Mouse (Mus musculus) gastrocnemius, postnatal 36 days (tissue): Measurements from ENCODE around the gene Stk32c. TPM values are rescaled to one million over a fixed set of nuclear protein-coding genes. Genes with fewer than 3 reads are reported as not detected.

Experiments
- DNase-seq, 2 experiments: peaks; one replicate each; pipeline ENCODE4 v3.0.0; 2022
- intact Hi-C: fragments of 180-260 bp; cut with DNase I; formaldehyde crosslinking; loops from one replicate; pipeline ENCODE4 v1.15.1; 2025
- total RNA-seq, 2 experiments: library from RNA; stranded (reverse); gene quantifications; 2 replicates each; pipeline ENCODE4 v1.2.3; 2021

Stk32c gene
- total RNA-seq, 2 experiments from 2014 or later: 0.10 to 0.38 TPM

- intact Hi-C loops: no loop called here
- DNase-seq: no peak
These were observed 4.4 kb downstream of the Stk32c start for GRCm38 (mm10) chr7:139208773-139209095.

- intact Hi-C loops: no loop called here
- DNase-seq: peak in 1 of 2 experiments; percentile 31
These were observed 4.9 kb downstream of the Stk32c start for GRCm38 (mm10) chr7:139208023-139208772.

- intact Hi-C loops: loop anchor here (5.0 kb wide), 1 partner anchor 79 kb away; no protein-coding TSS in a partner anchor
- peak in 1 of 2 experiments; percentile 2 for DNase-seq
These were observed 11.9 kb downstream of the Stk32c start for GRCm38 (mm10) chr7:139201209-139201608.

GRCm38 (mm10) chr7:139200108-139200507 is 13.0 kb downstream of the Stk32c start:
- intact Hi-C loops: loop anchor here (5.0 kb wide), 1 partner anchor 78 kb away; no protein-coding TSS in a partner anchor
- peak; percentile 16 to 22 for DNase-seq

- intact Hi-C loops: no loop called here
- peak in 1 of 2 experiments; percentile 2 for DNase-seq
These were observed 16.1 kb downstream of the Stk32c start for GRCm38 (mm10) chr7:139197022-139197421.

- intact Hi-C loops: no loop called here
- peak in 1 of 2 experiments; percentile 6 for DNase-seq
These were observed 21.5 kb downstream of the Stk32c start for GRCm38 (mm10) chr7:139191619-139192018.

- intact Hi-C loops: no loop called here
- no peak for DNase-seq
These were observed 22.5 kb downstream of the Stk32c start for GRCm38 (mm10) chr7:139190616-139191015.

GRCm38 (mm10) chr7:139188634-139189207 is 24.4 kb downstream of the Stk32c start:
- DNase-seq: no peak
- intact Hi-C loops: no loop called here

- intact Hi-C loops: no loop called here
- DNase-seq: peak; percentile 50 to 70
These were observed 25.1 kb downstream of the Stk32c start for GRCm38 (mm10) chr7:139187771-139188633.

- DNase-seq: no peak
- intact Hi-C loops: no loop called here
These were observed 25.8 kb downstream of the Stk32c start for GRCm38 (mm10) chr7:139187277-139187676.

GRCm38 (mm10) chr7:139186436-139186835 is 26.7 kb downstream of the Stk32c start:
- no peak for DNase-seq
- intact Hi-C loops: no loop called here

GRCm38 (mm10) chr7:139185971-139186370 is 27.1 kb downstream of the Stk32c start:
- intact Hi-C loops: no loop called here
- no peak for DNase-seq

- no peak for DNase-seq
- intact Hi-C loops: no loop called here
These were observed 28.3 kb downstream of the Stk32c start for GRCm38 (mm10) chr7:139184846-139185245.

- DNase-seq: no peak
These were observed 28.7 kb downstream of the Stk32c start for GRCm38 (mm10) chr7:139184396-139184795.

GRCm38 (mm10) chr7:139180058-139180457 is 33.0 kb downstream of the Stk32c start:
- intact Hi-C loops: no loop called here
- DNase-seq: peak in 1 of 2 experiments; percentile 2

More at GRCm38 (mm10) chr7:139184396-139184795, 28.7 kb downstream of the Stk32c start:
- intact Hi-C loops: no loop called here

GRCm38 (mm10) chr7:139179299-139179698 is 33.8 kb downstream of the Stk32c start:
- intact Hi-C loops: no loop called here
- no peak for DNase-seq

GRCm38 (mm10) chr7:139169143-139169542 is 44.0 kb downstream of the Stk32c start:
- DNase-seq: no peak
- intact Hi-C loops: no loop called here

- no peak for DNase-seq
- intact Hi-C loops: no loop called here
These were observed 48.7 kb downstream of the Stk32c start for GRCm38 (mm10) chr7:139164410-139164809.

- intact Hi-C loops: no loop called here
- DNase-seq: no peak
These were observed 54.2 kb downstream of the Stk32c start for GRCm38 (mm10) chr7:139158956-139159355.

- no peak for DNase-seq
- intact Hi-C loops: no loop called here
These were observed 54.6 kb downstream of the Stk32c start for GRCm38 (mm10) chr7:139158549-139158948.

- intact Hi-C loops: no loop called here
- DNase-seq: no peak
These were observed 55.6 kb downstream of the Stk32c start for GRCm38 (mm10) chr7:139157541-139157940.
